Mouse (Mus musculus) cerebellum, adult 2 months (tissue): ENCODE results near the gene Myo10.

Source experiments
- CTCF ChIP-seq: fragments of 200-500 bp; IDR thresholded peaks from 2 replicates; pipeline ENCODE4 v1.5.1; 2011; ENCODE audit warnings: low read depth, mild to moderate bottlenecking, control low read depth, low read length, moderate library complexity, borderline replicate concordance; ENCODE audit not compliant: insufficient read depth
- POLR2A ChIP-seq: fragments of 200-500 bp; IDR thresholded peaks from 2 replicates; pipeline ENCODE4 v1.6.1; 2011; ENCODE audit warnings: low read length, control low read depth, borderline replicate concordance; ENCODE audit not compliant: insufficient read depth

DNA sequence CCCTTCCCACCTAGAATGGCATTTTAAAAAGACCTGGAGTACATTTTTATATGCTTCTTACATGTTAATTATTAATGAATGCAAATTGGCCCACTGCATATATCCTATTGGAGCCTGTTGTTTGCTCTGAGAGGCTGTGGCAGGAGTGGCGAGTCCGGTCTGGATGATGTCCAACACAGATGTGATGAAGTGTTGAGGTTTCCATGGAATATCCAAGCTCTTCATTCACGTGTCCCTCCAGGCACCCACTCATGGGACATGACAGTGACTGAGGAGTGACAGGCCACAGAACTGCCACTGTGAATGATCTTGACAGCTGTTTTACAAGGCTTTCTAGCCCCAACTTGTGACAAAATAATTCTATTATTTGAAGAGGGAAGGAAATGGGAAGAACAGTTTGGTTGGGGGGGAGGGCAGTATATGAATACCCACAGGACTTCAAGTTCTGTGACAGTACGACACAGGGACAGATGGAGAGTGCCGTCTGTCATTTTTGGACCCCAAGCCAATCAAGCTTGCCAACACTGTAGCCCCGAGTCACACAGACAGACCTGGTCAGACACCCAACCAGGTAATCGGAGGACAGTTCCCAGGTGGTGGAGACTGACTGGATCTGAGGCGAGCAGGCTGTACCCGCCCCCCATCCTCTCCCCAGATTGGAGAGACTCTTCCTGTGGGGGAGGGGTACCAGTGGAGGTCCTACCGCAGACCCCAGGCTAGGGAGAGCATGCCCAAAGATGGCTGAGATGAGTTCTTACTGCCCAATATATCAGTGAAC is 93.1 kb downstream of the Myo10 start:
- no peak for TF ChIP-seq CTCF
- TF ChIP-seq POLR2A, result no peak
